Mouse (Mus musculus) thymus, adult 2 months (tissue): ENCODE measurements around the gene Bach2.

Experiments used
- CTCF ChIP-seq: fragments of 200-500 bp; IDR thresholded peaks from 2 replicates; pipeline ENCODE4 v1.5.1; 2012; ENCODE audit warnings: mild to moderate bottlenecking, control low read depth, low read length, moderate library complexity, borderline replicate concordance; ENCODE audit not compliant: control insufficient read depth, poor library complexity, insufficient read depth; ENCODE audit errors: extremely low read depth
- POLR2A ChIP-seq: fragments of 200-500 bp; IDR thresholded peaks from 2 replicates; pipeline ENCODE4 v1.6.1; 2012; ENCODE audit warnings: mild to moderate bottlenecking, low read length, control low read depth, moderate library complexity; ENCODE audit not compliant: control insufficient read depth, poor library complexity, insufficient read depth; ENCODE audit errors: extremely low read depth

DNA sequence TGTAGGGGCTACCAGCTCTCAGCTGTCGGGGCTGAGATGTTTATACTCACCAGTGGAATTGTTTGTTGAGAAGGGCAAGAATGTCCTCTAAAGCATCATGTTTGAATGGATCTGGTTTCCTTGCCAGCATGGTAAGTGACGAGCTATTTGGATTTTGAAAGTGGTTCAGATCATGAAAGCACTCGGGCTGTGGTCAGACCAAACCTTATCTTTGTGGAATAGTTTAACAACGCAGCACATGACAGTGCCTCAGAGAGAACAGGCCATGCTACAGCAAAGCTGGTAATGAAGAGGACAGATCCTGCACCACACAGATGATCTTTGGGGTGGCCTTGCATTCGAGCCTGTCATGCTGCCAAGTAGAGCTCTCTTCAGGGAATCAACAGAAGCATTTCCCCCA is 68.6 kb downstream of the Bach2 start:
- TF ChIP-seq POLR2A: no peak
- TF ChIP-seq CTCF: no peak
